Mouse (Mus musculus) cerebellum, postnatal 14 days (tissue): ENCODE results near the gene Napepld.
A peak's percentile ranks its signal among the peaks of the same experiment; 100 is the strongest.
"Not testable (repeated sequence)": the region's sequence is repeated elsewhere in the genome, so short reads cannot be mapped to it uniquely, and the experiment has no call there.

Source experiments
- DNase-seq, 2 experiments: peaks; one replicate each; pipeline ENCODE4 v3.0.0; 2021; ENCODE audit warnings: mixed read lengths in 2 of 2

Gene Napepld

DNA sequence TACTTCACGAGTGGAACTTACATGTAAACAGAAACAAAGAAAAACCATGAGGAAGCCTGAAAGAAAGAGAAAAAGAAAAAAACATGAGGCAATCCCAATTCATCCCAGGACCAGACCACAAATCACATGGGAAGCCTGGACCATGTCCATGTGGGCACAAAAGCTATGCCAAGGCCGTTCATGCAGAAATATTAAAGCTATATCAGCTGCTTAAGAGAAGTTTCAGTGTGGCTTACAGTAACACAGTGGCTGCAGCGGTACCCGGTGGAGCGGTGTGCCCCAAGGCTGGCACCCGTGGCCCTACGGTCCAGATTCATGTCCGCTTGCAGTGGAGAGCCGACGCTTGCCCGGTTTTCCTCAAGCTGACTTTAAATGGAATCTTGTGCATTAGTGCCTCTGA, 38.1 kb downstream of the Napepld start:
- peak in 1 of 2 experiments; percentile 26 for DNase-seq

GRCm38 (mm10) chr5:21660850-21661249, 40.3 kb downstream of the Napepld start:
- DNase-seq = no peak

DNA sequence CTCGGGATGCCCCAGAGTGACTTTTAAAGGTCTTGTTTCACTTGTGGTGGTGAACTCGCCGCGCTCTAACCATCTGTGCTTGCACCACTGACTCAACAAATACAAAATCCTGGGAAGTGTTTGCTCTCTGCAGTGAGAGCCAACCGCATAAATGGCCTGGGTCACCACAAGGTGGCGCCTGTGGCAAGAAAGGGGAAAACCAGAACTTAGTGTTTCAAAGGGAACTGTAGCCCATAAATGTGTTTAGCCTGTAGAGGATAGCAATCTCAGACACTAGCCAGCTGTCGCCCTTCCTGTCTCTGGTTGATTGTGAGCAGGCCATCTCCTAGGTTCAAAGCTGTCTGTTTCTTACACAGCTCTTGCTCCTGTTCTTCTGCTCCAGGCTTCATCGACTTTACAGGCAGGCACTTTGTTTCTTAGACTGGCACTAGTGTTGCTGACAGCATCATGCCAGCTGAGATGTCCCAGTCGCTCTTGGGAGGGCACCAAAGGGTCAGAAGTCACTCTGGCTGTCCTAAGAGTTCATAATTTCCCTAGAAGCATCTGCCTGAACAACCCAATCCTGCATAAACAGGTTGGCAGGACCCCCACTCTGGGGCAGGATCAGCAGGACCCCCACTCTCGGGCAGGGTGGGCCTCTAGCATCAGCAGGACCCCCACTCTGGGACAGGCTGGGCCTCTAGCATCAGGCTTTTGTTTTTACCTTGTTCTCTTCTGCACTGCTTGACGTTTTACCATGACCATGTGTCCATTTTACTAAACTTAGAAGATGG, 42.4 kb downstream of the Napepld start:
- peak; percentile 81 to 91 for DNase-seq

DNA sequence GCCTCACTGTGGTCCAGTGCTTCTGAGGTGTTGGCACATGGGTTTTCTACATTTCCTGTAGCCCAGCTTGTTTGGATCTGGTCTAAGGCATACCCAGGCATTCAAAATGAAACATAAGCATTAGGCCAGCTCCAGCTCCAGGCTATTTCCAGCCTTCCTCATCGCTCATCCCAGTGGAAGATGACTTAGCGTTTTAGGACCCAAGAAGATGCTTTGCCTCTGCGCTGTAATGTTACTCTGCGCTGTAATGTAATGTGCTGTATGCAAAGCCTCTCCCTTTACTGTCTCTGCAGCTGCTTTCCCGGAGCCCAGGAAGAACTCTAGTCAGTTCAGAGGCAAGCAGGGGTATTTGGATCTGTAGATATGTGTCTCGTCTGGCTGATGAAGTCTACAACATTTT, 43.2 kb downstream of the Napepld start:
- no peak for DNase-seq

GRCm38 (mm10) chr5:21656912-21657311, 44.3 kb downstream of the Napepld start:
- no peak for DNase-seq

DNA sequence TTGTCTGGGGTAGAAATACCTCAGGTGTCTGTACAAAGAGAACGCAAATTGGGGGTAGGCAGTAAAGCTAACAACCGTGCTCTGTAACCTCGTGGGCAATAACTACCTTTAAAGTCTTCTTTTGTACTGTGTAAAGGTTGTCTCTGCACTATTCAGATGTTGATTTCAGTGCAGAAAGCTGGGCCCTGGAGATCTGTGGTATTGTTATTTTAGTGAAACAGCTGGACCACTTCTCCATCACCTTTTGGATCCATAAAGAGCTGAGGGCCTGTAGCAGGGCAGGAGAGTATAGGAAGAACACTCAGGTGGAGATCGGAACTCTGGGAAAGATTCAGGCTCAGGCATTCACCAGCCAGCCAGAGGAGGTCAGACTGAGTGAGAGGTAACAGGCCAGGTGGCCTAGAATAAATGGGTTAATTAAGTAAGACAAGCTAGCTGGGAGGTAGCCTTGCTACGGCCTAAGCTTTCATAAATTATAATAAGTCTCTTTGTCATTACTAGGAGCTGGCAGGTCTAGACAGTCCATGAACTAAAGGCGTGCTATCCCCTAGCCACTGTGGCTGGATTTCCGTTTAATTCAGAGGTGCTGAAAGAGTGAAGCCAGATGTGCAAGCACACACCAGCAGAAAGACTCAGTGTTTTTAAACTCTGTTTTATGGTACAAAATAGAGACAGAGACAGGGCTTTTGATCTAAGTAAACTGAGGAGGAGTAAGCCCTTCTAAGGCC, 49.1 kb downstream of the Napepld start:
- no peak for DNase-seq

- no peak for DNase-seq
These were observed 50.5 kb downstream of the Napepld start for GRCm38 (mm10) chr5:21650736-21651135.

GRCm38 (mm10) chr5:21646133-21646491, 55.1 kb downstream of the Napepld start:
- DNase-seq = no peak

- peak; percentile 88 for DNase-seq
These were observed 55.6 kb downstream of the Napepld start, which contains the start of the genes Fbxl13 and Armc10 for GRCm38 (mm10) chr5:21645439-21646132. Fbxl13 (minus strand) TSS chr5:21645634. Armc10 (plus strand) TSS chr5:21645813.

- no peak for DNase-seq
These were observed 56.2 kb downstream of the Napepld start for GRCm38 (mm10) chr5:21644891-21645438.

DNA sequence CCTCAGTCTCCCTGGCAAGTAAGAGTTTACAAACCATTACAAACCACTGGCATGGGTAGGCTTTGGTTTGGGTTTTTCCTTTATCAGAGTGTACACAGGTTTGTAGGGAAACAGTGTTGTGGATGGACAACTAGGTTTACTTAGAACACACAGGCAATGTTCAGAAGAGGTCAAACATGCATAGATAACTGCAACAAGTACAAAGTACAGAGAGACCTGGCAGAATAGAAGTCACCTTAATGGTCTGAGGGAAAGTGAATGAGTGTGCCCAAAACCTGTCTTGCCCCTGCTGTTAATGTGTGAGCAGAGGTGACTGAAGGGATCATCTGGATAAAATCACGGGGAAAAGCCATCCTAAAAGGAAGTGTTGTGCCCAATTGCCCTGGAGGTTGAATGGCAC, 57.6 kb downstream of the Napepld start:
- DNase-seq = no peak

DNA sequence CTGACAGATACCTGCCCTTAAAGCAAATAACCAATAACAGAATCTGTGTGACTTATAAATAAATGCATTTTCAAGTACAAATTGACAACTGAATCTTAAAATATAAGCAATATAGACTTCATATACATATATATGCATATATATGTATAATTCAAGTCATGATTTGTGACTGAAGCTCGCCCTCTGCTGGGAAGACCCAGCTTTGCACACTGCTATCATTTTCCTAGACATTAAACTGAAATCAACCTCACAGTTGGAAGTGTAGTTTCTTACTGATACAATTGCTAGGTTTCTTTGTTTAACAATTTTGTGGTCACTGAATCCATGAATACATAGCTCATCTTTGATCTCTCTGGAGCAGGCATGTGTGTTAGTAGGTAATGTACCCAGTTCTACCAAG, 60.2 kb downstream of the Napepld start:
- peak; percentile 73 to 75 for DNase-seq

GRCm38 (mm10) chr5:21625916-21626315, 75.3 kb downstream of the Napepld start:
- DNase-seq = no peak

DNA sequence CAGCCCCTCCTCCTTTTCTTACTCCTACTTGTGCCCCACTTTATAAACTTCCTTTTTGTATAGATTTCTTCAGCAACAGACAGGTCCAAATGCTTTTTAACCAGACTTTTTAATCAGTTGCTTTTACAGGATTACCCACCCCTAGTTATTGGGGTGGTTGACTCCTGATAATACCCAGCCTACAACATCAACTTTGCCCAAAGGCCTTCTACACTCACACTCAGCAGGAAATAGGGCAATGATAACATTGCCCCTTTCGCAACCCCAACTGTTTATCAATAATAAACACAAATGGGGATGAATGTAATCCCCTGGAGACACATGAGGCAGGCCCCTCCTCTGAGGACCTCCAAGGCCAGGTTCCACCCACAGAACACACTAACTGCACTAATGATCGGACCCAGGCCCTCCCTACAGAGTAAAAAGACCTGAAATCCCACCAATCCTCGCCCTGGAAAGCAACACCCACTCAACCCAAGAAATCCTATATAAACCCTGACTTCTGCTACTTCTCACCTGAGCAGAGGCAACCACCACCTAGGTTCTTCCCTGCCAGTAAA, 84.7 kb downstream of the Napepld start:
- no peak for DNase-seq

DNA sequence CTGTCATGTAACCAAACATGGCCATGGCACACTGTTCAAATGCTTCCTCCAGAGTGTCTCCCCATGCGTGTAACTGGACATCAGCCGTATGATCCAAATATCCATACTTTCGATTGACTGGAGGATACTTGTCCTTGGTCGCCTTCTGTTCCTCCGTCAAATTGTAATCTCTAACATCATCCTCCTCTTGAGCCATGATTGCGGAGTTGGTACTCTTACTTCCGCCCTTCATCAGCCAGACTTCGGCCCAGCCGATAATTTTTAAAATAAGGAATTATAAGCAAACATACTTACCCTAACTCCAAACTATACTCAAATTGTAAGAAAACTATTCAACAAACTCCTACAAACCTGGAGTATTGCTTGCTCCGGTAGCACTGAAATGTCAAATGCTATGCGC, 86.9 kb downstream of the Napepld start:
- DNase-seq = not testable (repeated sequence)
